Mouse (Mus musculus) left cerebral cortex, postnatal 10 days (tissue): ENCODE measurements around the gene AC131692.1. TPM values are rescaled to one million over a fixed set of nuclear protein-coding genes. Genes with fewer than 3 reads are reported as not detected.
A peak's percentile ranks its signal among the peaks of the same experiment; 100 is the strongest.

Experiments
- DNase-seq, 2 experiments: peaks; one replicate each; pipeline ENCODE4 v3.0.0; 2021 to 2022; ENCODE audit warnings: low spot score in 2 of 2, mixed read lengths in 1 of 2; ENCODE audit errors: extremely low spot score in 1 of 2
- intact Hi-C: fragments of 180-260 bp; cut with DNase I; formaldehyde crosslinking; loops from one replicate; pipeline ENCODE4 v1.15.1; 2025
- total RNA-seq, 2 experiments: library from RNA; stranded (reverse); gene quantifications; 2 replicates each; pipeline ENCODE4 v1.2.3; 2021

AC131692.1 gene
- total RNA-seq, 2 experiments from 2014 or later = not detected

DNA sequence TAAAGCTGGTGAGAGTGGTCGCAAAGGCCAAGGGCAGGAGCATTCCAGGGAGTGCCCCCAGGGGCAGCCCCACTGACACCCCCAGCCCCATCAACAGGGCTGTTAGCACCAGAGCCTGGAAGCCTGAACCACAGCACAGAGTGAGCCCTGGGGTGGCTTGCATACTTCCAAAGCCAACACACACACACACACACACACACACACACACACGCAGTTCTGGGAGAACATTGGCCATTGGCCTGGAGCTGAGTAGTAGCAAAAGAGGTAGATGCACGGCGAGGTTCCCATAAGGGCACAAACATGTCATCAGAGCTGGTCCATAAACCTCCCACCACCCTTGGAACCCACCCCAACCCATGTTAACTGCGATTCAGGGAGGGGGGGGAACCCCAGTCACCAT lies 27.6 kb upstream of the AC131692.1 start:
- intact Hi-C loops = no loop called here

GRCm38 (mm10) chr19:6067011-6067723 lies 27.1 kb upstream of the AC131692.1 start:
- intact Hi-C loops = no loop called here

More for the DNA sequence above, 27.6 kb upstream of the AC131692.1 start:
- peak in 1 of 2 experiments; percentile 50 for DNase-seq

DNA sequence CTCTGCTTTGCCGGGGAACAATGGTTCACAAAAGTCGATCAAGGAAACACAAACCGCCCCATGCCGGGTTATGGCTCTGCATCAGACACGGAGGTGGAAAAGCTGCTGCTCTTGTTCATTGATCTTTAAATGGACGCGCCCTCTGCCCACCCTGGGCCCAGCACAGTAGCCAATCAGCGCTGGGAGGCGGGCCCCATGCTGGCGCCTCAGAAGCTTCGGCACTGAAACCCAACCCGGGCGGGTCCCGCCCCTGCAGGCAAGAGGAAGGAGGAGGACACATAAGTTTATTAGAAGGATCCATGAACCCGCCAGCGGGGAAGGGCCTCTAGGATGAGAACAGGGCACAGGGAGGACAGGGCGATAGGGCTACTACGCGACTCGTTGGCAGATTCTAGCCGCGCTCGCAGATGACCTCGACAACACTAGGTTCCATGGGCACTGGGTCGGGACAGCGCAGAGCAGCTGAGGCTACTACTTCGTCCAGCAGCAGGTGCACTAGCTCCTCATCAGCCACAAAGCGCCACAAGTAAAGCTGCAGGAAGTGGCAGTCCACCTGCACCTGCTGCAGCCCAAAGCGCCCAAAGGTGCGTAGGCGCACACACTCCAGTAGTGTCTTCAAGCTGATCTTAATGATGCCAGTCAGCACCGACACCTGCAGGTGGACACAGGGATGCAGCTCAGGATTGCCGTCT lies 26.3 kb upstream of the AC131692.1 start, which contains the start of gene Tm7sf2:
Gene Tm7sf2, minus strand, starts transcription at position 650 of the 692 bp plus-strand sequence.
- intact Hi-C loops = no loop called here
- peak; percentile 91 to 94 for DNase-seq

More at GRCm38 (mm10) chr19:6067011-6067723, 27.1 kb upstream of the AC131692.1 start:
- DNase-seq = peak; percentile 72 to 90

GRCm38 (mm10) chr19:6068951-6069350 lies 25.3 kb upstream of the AC131692.1 start:
- intact Hi-C loops = no loop called here
- DNase-seq = no peak

GRCm38 (mm10) chr19:6069851-6070250 lies 24.4 kb upstream of the AC131692.1 start:
- DNase-seq = no peak
- intact Hi-C loops = no loop called here

DNA sequence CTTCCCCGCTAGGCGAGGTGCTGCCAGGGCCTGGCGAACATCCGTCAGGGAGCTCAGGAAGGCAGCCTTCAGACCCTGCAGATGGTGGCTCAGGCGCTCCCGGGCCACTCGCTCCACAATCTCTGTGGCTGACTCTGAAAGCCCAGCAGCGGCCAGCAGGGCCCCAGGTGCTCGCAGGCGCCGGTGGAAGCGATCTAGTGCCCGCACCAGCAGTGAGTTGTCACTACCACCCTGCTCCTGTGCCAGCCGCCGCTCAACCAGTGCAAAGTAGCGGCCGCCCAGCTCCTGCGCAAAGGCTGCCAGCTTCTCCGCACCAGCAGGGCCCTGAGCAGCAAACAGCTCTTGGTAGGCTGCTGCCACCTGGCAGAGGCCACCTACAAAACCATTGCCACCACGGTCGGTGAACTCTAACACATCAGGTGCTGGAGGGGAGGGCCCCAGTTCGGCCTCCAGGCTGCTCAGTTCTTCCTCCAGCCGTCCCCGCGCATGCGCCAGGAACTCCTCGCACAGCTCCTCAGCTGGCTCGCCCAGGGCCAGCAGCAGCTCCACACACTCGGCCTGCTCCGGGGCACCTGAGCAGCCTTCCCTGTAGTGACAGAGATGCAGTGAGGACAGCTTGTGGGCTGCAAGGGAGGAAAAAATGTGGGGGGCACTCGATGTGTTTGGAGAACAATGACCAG lies 23.5 kb upstream of the AC131692.1 start:
- intact Hi-C loops = no loop called here
- DNase-seq = no peak

DNA sequence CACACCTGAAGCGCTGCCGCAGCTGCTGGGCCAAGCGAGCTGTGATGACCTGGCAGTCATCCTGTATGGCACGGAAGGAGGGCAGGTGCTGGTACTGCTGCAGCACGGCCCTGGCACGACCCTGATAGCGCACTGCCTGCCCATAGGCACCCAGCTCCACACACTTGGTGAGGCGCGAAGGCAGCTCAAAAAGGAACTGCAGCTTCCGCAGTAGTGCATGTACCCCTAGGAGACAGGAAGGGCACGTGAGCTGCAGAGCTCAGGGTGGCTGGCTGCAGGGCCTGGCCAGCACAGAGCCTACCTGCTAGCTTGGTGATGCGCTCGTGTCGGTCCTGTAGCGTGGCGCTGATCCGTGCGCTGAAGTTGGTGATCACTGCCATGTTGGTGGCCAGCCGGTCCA lies 23.0 kb upstream of the AC131692.1 start:
- intact Hi-C loops = no loop called here
- DNase-seq = no peak

GRCm38 (mm10) chr19:6073889-6074288 lies 20.3 kb upstream of the AC131692.1 start:
- DNase-seq = no peak
- intact Hi-C loops = no loop called here

DNA sequence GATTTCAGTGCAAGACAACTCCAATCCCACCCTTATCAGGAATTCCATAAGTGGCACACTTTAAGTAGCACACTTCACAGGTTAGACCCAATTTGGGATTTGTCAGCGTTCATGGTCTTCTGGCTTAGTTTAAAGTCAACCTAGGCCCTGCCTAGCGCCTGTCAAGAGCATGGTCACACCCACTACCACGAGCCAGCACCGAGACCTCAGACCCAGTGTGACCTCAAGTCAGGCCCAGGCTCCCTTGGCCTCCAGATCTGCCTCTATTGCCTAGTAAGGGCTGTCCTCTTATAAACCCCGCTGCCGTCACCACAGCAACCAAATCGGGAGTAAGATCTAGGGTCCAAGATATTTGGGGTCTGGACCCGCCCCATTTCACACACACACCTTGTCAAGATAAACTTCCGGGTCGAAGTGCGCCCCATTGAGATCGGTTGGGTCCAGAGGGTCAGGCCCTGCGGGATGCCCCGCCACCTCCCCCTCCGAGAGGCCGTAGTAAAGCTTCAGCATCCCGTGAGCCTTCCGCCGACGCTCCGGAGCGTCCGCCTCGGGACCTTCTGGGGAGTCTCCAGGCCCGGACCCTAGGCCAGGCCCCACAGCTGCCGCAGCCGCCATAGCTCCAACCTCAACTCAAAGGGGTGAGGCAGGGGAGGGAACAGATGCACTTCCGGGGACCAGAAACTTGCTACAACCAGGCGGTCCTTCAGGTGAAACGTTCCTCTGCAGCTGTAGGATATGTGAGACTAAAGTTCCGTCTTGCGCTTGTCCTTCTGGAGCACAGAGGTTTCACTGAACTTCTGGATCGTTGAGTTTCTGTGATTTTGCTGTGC lies 17.4 kb upstream of the AC131692.1 start, which contains the start of gene Vps51:
Gene Vps51, minus strand, starts transcription at position 668 of the 830 bp plus-strand sequence.
- intact Hi-C loops = loop anchor here (5.0 kb wide), 1 partner anchor 41 kb away; the partner anchor contains the start of gene Sac3d1
- peak; percentile 86 to 89 for DNase-seq

DNA sequence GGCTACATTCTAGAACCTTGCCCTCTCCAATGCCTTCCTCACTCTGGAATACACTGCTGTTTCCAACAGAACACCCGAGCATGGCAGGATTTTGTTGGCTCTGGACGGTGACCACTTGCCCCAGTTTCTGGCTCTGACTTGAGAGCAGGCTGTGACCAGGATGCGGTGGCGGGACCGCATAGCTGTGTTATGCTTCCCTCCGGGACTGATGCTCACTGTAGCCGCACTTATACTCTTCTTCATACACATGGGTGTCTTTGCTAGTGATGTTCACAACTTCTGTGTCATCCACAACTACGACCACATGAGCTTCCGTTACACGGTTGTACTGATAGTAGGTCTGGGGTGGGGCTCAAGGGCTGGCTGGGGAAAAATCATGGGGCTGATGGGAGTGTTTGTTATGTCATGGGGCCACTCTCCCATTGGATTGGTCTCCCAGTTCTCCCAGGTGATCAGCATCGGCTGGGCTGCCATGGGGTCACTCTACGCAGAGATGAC lies 14.2 kb upstream of the AC131692.1 start, which contains the start of gene Tmem262:
Gene Tmem262, plus strand, starts transcription at position 51 of the 498 bp plus-strand sequence.
- intact Hi-C loops = loop anchor here (5.0 kb wide), 1 partner anchor 37 kb away; the partner anchor contains the start of gene Sac3d1

GRCm38 (mm10) chr19:6082156-6082555 lies 12.1 kb upstream of the AC131692.1 start, which contains the start of gene Gm28374:
TSS of gene Gm28374 (minus strand) at chr19:6082256.
- intact Hi-C loops = no loop called here
- no peak for DNase-seq

More for the DNA sequence above, 14.2 kb upstream of the AC131692.1 start, which contains the start of gene Tmem262:
- DNase-seq = no peak

- peak; percentile 97 for DNase-seq
- intact Hi-C loops = no loop called here
Observed at GRCm38 (mm10) chr19:6084478-6085248, 9.6 kb upstream of the AC131692.1 start, which contains the start of the genes Zfpl1 and Cdca5. TSS of gene Zfpl1 (minus strand) at chr19:6084956. TSS of gene Cdca5 (plus strand) at chr19:6084983.

DNA sequence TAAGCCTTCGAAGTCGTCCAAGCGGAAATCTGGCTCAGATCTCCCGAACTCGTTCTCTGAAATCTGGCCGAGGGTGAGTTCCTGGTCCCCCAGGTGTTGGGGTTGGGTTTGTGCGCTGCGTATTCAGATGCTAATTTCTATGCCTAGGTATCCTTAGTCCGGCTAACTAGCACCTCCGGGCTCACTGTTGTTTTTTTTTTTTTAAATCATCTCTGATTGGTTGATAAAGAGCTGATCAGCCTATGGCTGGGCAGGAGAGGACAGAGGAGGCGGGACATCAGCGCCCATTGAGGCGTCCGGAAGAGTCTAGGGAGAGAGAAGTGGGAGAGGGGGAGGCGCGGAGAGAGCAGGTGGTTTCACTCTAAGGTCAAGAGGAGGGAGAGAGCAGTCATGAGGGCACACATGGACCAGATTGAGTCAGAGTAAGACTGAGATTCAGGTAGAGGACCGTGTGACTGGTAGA lies 8.8 kb upstream of the AC131692.1 start:
- intact Hi-C loops = no loop called here
- peak in 1 of 2 experiments; percentile 69 for DNase-seq

GRCm38 (mm10) chr19:6088841-6089240 lies 5.4 kb upstream of the AC131692.1 start:
- intact Hi-C loops = no loop called here

DNA sequence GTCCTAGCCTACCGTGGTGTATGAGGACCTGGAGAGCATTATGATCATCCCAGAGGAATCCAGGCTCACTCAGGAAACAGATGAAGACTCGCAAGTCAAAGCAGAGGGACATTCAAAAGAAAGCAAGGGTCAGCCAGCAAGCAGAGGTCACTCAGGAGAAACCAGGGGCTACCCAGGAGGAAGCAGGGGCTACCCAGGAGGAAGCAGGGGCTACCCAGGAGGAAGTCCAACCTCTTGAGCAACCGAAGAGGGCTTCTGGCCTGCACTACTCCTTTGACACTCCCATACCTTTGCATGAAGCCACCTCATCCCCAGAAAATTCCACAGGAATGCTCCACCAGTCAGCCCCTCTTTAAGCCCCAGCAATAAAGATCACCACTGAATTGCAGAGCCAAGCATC lies 3.6 kb downstream of the AC131692.1 start:
- no peak for DNase-seq
- intact Hi-C loops = no loop called here

More at GRCm38 (mm10) chr19:6088841-6089240, 5.4 kb upstream of the AC131692.1 start:
- DNase-seq = no peak

- DNase-seq = no peak
- intact Hi-C loops = no loop called here
Observed at GRCm38 (mm10) chr19:6101186-6101585, 7.0 kb downstream of the AC131692.1 start.
